Mouse (Mus musculus) adrenal gland, postnatal 10 days (tissue): ENCODE results near the gene Cpt1a. TPM values are rescaled to one million over a fixed set of nuclear protein-coding genes. Genes with fewer than 3 reads are reported as not detected.
A peak's percentile ranks its signal among the peaks of the same experiment; 100 is the strongest.

Source experiments
- DNase-seq: peaks from one replicate; pipeline ENCODE4 v3.0.0; 2021; ENCODE audit warnings: mixed read lengths
- total RNA-seq, 2 experiments: library from RNA; stranded (reverse); gene quantifications; 2 replicates each; pipeline ENCODE4 v1.2.3; 2021

The Cpt1a gene
- total RNA-seq, 2 experiments from 2014 or later, result 173 to 277 TPM

GRCm38 (mm10) chr19:3324931-3325711 lies 3.0 kb downstream of the Cpt1a start:
- peak; percentile 97 for DNase-seq

- DNase-seq, result no peak
These were observed 3.8 kb downstream of the Cpt1a start for GRCm38 (mm10) chr19:3325771-3326478.

GRCm38 (mm10) chr19:3326479-3327047 lies 4.4 kb downstream of the Cpt1a start:
- DNase-seq, result peak; percentile 55

- DNase-seq, result peak; percentile 75
These were observed 11.1 kb downstream of the Cpt1a start for GRCm38 (mm10) chr19:3333247-3333646.

GRCm38 (mm10) chr19:3333694-3334515 lies 11.8 kb downstream of the Cpt1a start:
- peak; percentile 70 for DNase-seq

- DNase-seq, result no peak
These were observed 12.4 kb downstream of the Cpt1a start for GRCm38 (mm10) chr19:3334550-3334949.

GRCm38 (mm10) chr19:3335917-3336316 lies 13.8 kb downstream of the Cpt1a start:
- DNase-seq, result no peak

- no peak for DNase-seq
These were observed 14.5 kb downstream of the Cpt1a start for GRCm38 (mm10) chr19:3336485-3337255.

- no peak for DNase-seq
These were observed 17.1 kb downstream of the Cpt1a start for GRCm38 (mm10) chr19:3339187-3339586.

GRCm38 (mm10) chr19:3341021-3341420 lies 18.9 kb downstream of the Cpt1a start:
- no peak for DNase-seq

- no peak for DNase-seq
These were observed 21.8 kb downstream of the Cpt1a start for GRCm38 (mm10) chr19:3343929-3344328.

GRCm38 (mm10) chr19:3344636-3345544 lies 22.8 kb downstream of the Cpt1a start:
- DNase-seq, result no peak

GRCm38 (mm10) chr19:3347784-3348183 lies 25.6 kb downstream of the Cpt1a start:
- DNase-seq, result no peak

- peak; percentile 84 for DNase-seq
These were observed 31.4 kb downstream of the Cpt1a start for GRCm38 (mm10) chr19:3353415-3354111.

GRCm38 (mm10) chr19:3355096-3355495 lies 33.0 kb downstream of the Cpt1a start:
- DNase-seq, result peak; percentile 57

GRCm38 (mm10) chr19:3356516-3356915 lies 34.4 kb downstream of the Cpt1a start:
- DNase-seq, result no peak

- DNase-seq, result no peak
These were observed 35.5 kb downstream of the Cpt1a start for GRCm38 (mm10) chr19:3357620-3358019.

GRCm38 (mm10) chr19:3359841-3360588 lies 37.9 kb downstream of the Cpt1a start:
- no peak for DNase-seq

- DNase-seq, result peak; percentile 32
These were observed 41.4 kb downstream of the Cpt1a start for GRCm38 (mm10) chr19:3363510-3363909.
